ENCODE assay signal across 21 mouse cellular contexts in genomic region chr4:100155731-100156130, GRCm38 (mm10).
DNase-seq lines count a peak whose midpoint lies in the region; ATAC-seq and TF ChIP-seq lines count a peak whose summit lies in the region.
"Had no signal": no experiment of that assay in that cellular context is flagged by ENCODE, and none has a peak within 500 bp of the region (broad histone marks: within the 10 kb centered on the region; RNA-seq: fewer than 3 reads in every experiment).

No protein-coding gene starts in this region.

- H3K27ac ChIP-seq in kidney, adult 2 months (ENCODE audit: insufficient read depth, low read depth, low read length), result no peak overlapping the region
- no peak overlapping the region for H3K27ac ChIP-seq in kidney, embryonic 14.5 days (ENCODE audit: low read depth, low read length)
- 0 out of 2 replicates have a peak overlapping the region, but pooled peaks have one; percentile 12 for H3K27ac ChIP-seq in limb, embryonic 11.5 days (replicated peaks; ENCODE audit: low read depth, low read length)
- H3K27ac ChIP-seq in midbrain, embryonic 10.5 days (replicated peaks), result no peak overlapping the region
- H3K27ac ChIP-seq: embryonic facial prominence, embryonic 13.5 days; embryonic facial prominence, embryonic 15.5 days; forebrain, embryonic 10.5 days; forebrain, embryonic 12.5 days had no signal

- no peaks in the 10 kb centered on the region for H3K27me3 ChIP-seq in kidney, adult 2 months (replicated peaks; ENCODE audit: control insufficient read depth, insufficient read depth, low read length)
- H3K27me3 ChIP-seq in kidney, embryonic 14.5 days (ENCODE audit: control insufficient read depth, insufficient read depth, low read length), result no peaks in the 10 kb centered on the region
- no peaks in the 10 kb centered on the region for H3K27me3 ChIP-seq in limb, embryonic 11.5 days (ENCODE audit: control insufficient read depth, insufficient read depth, low read length)
- no peaks in the 10 kb centered on the region for H3K27me3 ChIP-seq in midbrain, embryonic 10.5 days (ENCODE audit: low read depth, poor library complexity, severe bottlenecking)
- H3K27me3 ChIP-seq: embryonic facial prominence, embryonic 13.5 days; embryonic facial prominence, embryonic 15.5 days; forebrain, embryonic 12.5 days had no signal

- TF ChIP-seq POLR2A in kidney, adult 2 months (IDR thresholded peaks at IDR 0.05; ENCODE audit: low read depth, low read length), result no peak

- WGBS in kidney, adult 2 months, result 73% methylated on average over 3 of the region's 3 CpGs
- 89% methylated on average over 3 of the region's 3 CpGs for WGBS in kidney, embryonic 14.5 days
- 73% methylated on average over 3 of the region's 3 CpGs for WGBS in limb, embryonic 11.5 days
- 91% methylated on average over 3 of the region's 3 CpGs for WGBS in midbrain, embryonic 10.5 days

- no peak for ATAC-seq in kidney, embryonic 14.5 days (ENCODE audit: low FRiP score, low TSS enrichment)
- no peak for ATAC-seq in limb, embryonic 11.5 days (ENCODE audit: insufficient number of reproducible peaks, low FRiP score, low TSS enrichment, low read depth)
- ATAC-seq: forebrain, embryonic 14.5 days had no signal

- H3K4me1 ChIP-seq in kidney, adult 2 months (ENCODE audit: control insufficient read depth, insufficient read depth, low read length), result peaks cover 7% of the 10 kb centered on the region; the same call in 1 of the 2 replicates
- peaks cover 9% of the 10 kb centered on the region for H3K4me1 ChIP-seq in kidney, embryonic 14.5 days (ENCODE audit: control insufficient read depth, insufficient read depth, low read length)
- peaks cover 10% of the 10 kb centered on the region; the same call in 1 of the 2 replicates for H3K4me1 ChIP-seq in limb, embryonic 11.5 days (ENCODE audit: control insufficient read depth, insufficient read depth, low read length)
- peaks cover 20% of the 10 kb centered on the region for H3K4me1 ChIP-seq in midbrain, embryonic 10.5 days

- no peak overlapping the region for H3K4me3 ChIP-seq in kidney, adult 2 months (ENCODE audit: insufficient read depth, low read depth, low read length)
- no peak overlapping the region for H3K4me3 ChIP-seq in kidney, embryonic 14.5 days (ENCODE audit: low read length)
- no peak overlapping the region for H3K4me3 ChIP-seq in limb, embryonic 11.5 days (ENCODE audit: low read depth, low read length)
- H3K4me3 ChIP-seq in midbrain, embryonic 10.5 days, result no peak overlapping the region
- H3K4me3 ChIP-seq: embryonic facial prominence, embryonic 13.5 days; embryonic facial prominence, embryonic 15.5 days; erythroblast, embryonic 14.5 days; forebrain, embryonic 10.5 days; forebrain, embryonic 12.5 days had no signal

- no peak overlapping the region for H3K9ac ChIP-seq in kidney, embryonic 14.5 days (ENCODE audit: low read depth, low read length)
- H3K9ac ChIP-seq in limb, embryonic 11.5 days (ENCODE audit: low read length), result no peak overlapping the region
- H3K9ac ChIP-seq: embryonic facial prominence, embryonic 13.5 days; embryonic facial prominence, embryonic 15.5 days; forebrain, embryonic 12.5 days had no signal

- H3K4me2 ChIP-seq in kidney, embryonic 14.5 days (replicated peaks; ENCODE audit: low read depth, low read length), result no peak overlapping the region
- no peak overlapping the region for H3K4me2 ChIP-seq in limb, embryonic 11.5 days (ENCODE audit: low read depth, severe bottlenecking)
- H3K4me2 ChIP-seq: embryonic facial prominence, embryonic 13.5 days; embryonic facial prominence, embryonic 15.5 days; forebrain, embryonic 12.5 days had no signal

- TF ChIP-seq CTCF in kidney, adult 2 months (conservative IDR thresholded peaks at IDR 0.05; ENCODE audit: insufficient read depth, insufficient read length, low read depth, low read length), result no peak

- no peaks in the 10 kb centered on the region for H3K36me3 ChIP-seq in kidney, adult 2 months (ENCODE audit: control insufficient read depth, insufficient read depth, low read length)
- H3K36me3 ChIP-seq in kidney, embryonic 14.5 days (ENCODE audit: control insufficient read depth, insufficient read depth, low read length), result no peaks in the 10 kb centered on the region
- no peaks in the 10 kb centered on the region for H3K36me3 ChIP-seq in limb, embryonic 11.5 days (ENCODE audit: control insufficient read depth, insufficient read depth, low read length)
- H3K36me3 ChIP-seq in midbrain, embryonic 10.5 days, result no peaks in the 10 kb centered on the region
- H3K36me3 ChIP-seq: embryonic facial prominence, embryonic 13.5 days; embryonic facial prominence, embryonic 15.5 days; forebrain, embryonic 10.5 days; forebrain, embryonic 12.5 days had no signal

- peak; percentile 51 for DNase-seq in kidney, adult 2 months
- DNase-seq in kidney, adult 11 months, result no peak
- peak; percentile 22 to 33 for DNase-seq in kidney, postnatal 36 days
- no peak for DNase-seq in limb, embryonic 11.5 days (ENCODE audit: low spot score)
- no peak for DNase-seq in midbrain, embryonic 10.5 days (ENCODE audit: low spot score)
- DNase-seq: adrenal gland, adult 2 months; adrenal gland, postnatal 10 days; adrenal gland, postnatal 25 days; cerebellum, adult 11 months; cerebellum, adult 18-20 months; cerebellum, adult 8-10 months; cerebellum, adult 9-11 months; cerebellum, postnatal 14 days; cerebellum, postnatal 36 days had no signal

- no peaks in the 10 kb centered on the region for H3K9me3 ChIP-seq in kidney, embryonic 14.5 days (ENCODE audit: control insufficient read depth, low read length)
- H3K9me3 ChIP-seq in limb, embryonic 11.5 days (ENCODE audit: control insufficient read depth, low read length), result no peaks in the 10 kb centered on the region
- H3K9me3 ChIP-seq in midbrain, embryonic 10.5 days (replicated peaks), result no peaks in the 10 kb centered on the region
- H3K9me3 ChIP-seq: embryonic facial prominence, embryonic 13.5 days; embryonic facial prominence, embryonic 15.5 days; forebrain, embryonic 10.5 days; forebrain, embryonic 12.5 days had no signal

Comparison
In these comparisons a context has a peak if more than half of its experiments do, and no peak if none do; other contexts are left out.
1. DNase-seq: peak in kidney, adult 2 months (single experiment) and kidney, postnatal 36 days (2 of 2); none in kidney, adult 11 months (single experiment), limb, embryonic 11.5 days (single experiment) and midbrain, embryonic 10.5 days (single experiment).